Comparison of ENCODE assay signal across 8 mouse cellular contexts in genomic region chr4:57166922-57167870, GRCm38 (mm10). TPM values are rescaled to one million over a fixed set of nuclear protein-coding genes. Genes with fewer than 3 reads are reported as not detected.
DNase-seq lines count a peak whose midpoint lies in the region; ATAC-seq and TF ChIP-seq lines count a peak whose summit lies in the region.

No protein-coding gene starts in this region.

- H3K4me2 ChIP-seq in liver, embryonic 11.5 days: no peak overlapping the region

- no peaks in the 10 kb centered on the region for H3K27me3 ChIP-seq in liver, adult 2 months (ENCODE audit: control insufficient read depth, insufficient read depth, low read length)
- no peaks in the 10 kb centered on the region; the same call in 1 of the 2 replicates for H3K27me3 ChIP-seq in liver, embryonic 11.5 days (replicated peaks; ENCODE audit: control insufficient read depth, insufficient read depth, low read length)

- 65% methylated on average over 12 of the region's 12 CpGs for WGBS in liver, adult 2 months
- WGBS in liver, embryonic 11.5 days: 47% methylated on average over 12 of the region's 12 CpGs

- peak; percentile 31 for DNase-seq in liver, adult 2 months (ENCODE audit: extremely low read depth, low read depth, low spot score)
- no peak for DNase-seq in liver, embryonic 11.5 days (ENCODE audit: low spot score)
- DNase-seq in cerebellum, postnatal 10 days: peak; percentile 27 to 64
- peak; percentile 34 for DNase-seq in kidney, postnatal 14 days
- DNase-seq in urinary bladder, adult 2 months (ENCODE audit: low spot score): peak; percentile 37
- no peak for DNase-seq in thymus, postnatal 4 days

- no peaks in the 10 kb centered on the region for H3K4me1 ChIP-seq in liver, adult 2 months (ENCODE audit: control insufficient read depth, insufficient read depth, low read length)
- H3K4me1 ChIP-seq in liver, embryonic 11.5 days (replicated peaks; ENCODE audit: control insufficient read depth, insufficient read depth, low read length): no peaks in the 10 kb centered on the region

- no peaks in the 10 kb centered on the region for H3K79me2 ChIP-seq in liver, adult 2 months (ENCODE audit: control insufficient read depth, insufficient read depth, low read length)

- no peak for ATAC-seq in liver, embryonic 11.5 days (replicated peaks; ENCODE audit: low FRiP score)
- no peak for ATAC-seq in megakaryocyte progenitor cell, adult 5-6 weeks (replicated peaks; ENCODE audit: poor library complexity)
- ATAC-seq in granulocyte monocyte progenitor cell, adult 5-6 weeks (replicated peaks; ENCODE audit: poor library complexity, severe bottlenecking): no peak

- H3K27ac ChIP-seq in liver, adult 2 months (replicated peaks; ENCODE audit: insufficient read depth, low read depth, low read length): no peak overlapping the region
- H3K27ac ChIP-seq in liver, embryonic 11.5 days (ENCODE audit: low read depth, low read length): no peak overlapping the region

- no peak overlapping the region for H3K9ac ChIP-seq in liver, adult 2 months (ENCODE audit: low read depth, low read length)
- no peak overlapping the region for H3K9ac ChIP-seq in liver, embryonic 11.5 days (ENCODE audit: low read depth, low read length)

- no peak for TF ChIP-seq CTCF in liver, adult 2 months (IDR thresholded peaks at IDR 0.05; ENCODE audit: low read depth, low read length)

- no peak overlapping the region for H3K4me3 ChIP-seq in liver, adult 2 months (ENCODE audit: insufficient read depth, low read depth, low read length)
- H3K4me3 ChIP-seq in liver, embryonic 11.5 days (ENCODE audit: low read depth, low read length): no peak overlapping the region

- H3K36me3 ChIP-seq in liver, adult 2 months (ENCODE audit: control insufficient read depth, insufficient read depth, low read length): no peaks in the 10 kb centered on the region
- H3K36me3 ChIP-seq in liver, embryonic 11.5 days (ENCODE audit: control insufficient read depth, insufficient read depth, low read length): no peaks in the 10 kb centered on the region

- no peak for TF ChIP-seq POLR2A in liver, adult 2 months (IDR thresholded peaks at IDR 0.05; ENCODE audit: extremely low read depth, insufficient read depth, low read length)

- no peaks in the 10 kb centered on the region for H3K9me3 ChIP-seq in liver, embryonic 11.5 days (ENCODE audit: control insufficient read depth, low read length)

RNA-seq across cellular contexts. Expression of gene Epb41l4b, which starts 24.0 kb away (rescaled TPM):
- 44.7 and 46.3 TPM in 2 replicates for total RNA-seq in liver, adult 2 months (2014; rRNA removed)
- 33.9 and 36.5 TPM in 2 replicates for polyA plus RNA-seq in liver, adult 2 months (2012; rRNA removed)
- 2.1 and 2.3 TPM in 2 replicates for polyA plus RNA-seq in liver, embryonic 11.5 days (2014; fragmentation: Nextera tagmentation; extraction: Ambion mirVana)
- 38.1 and 38.6 TPM in 2 replicates for polyA plus RNA-seq in urinary bladder, adult 2 months (2012; rRNA removed)
- 5.0 and 7.2 TPM in 2 replicates for total RNA-seq in megakaryocyte progenitor cell, adult 5-6 weeks (2015)
- 5.9 and 6.0 TPM in 2 replicates for total RNA-seq in megakaryocyte progenitor cell, adult 5-6 weeks (2017)
- 4.5 and 12.7 TPM in 2 replicates for total RNA-seq in granulocyte monocyte progenitor cell, adult 5-6 weeks (2014; fragmentation: Nextera tagmentation)
- 1.8 and 2.5 TPM in 2 replicates for total RNA-seq in granulocyte monocyte progenitor cell, adult 5-6 weeks (2017)

Comparison
In these comparisons a context has a peak if more than half of its experiments do, and no peak if none do; other contexts are left out.
1. DNase-seq: peak in liver, adult 2 months (single experiment), cerebellum, postnatal 10 days (2 of 2), kidney, postnatal 14 days (single experiment) and urinary bladder, adult 2 months (single experiment); none in liver, embryonic 11.5 days (single experiment) and thymus, postnatal 4 days (single experiment).